Mouse (Mus musculus) kidney, adult 2 months (tissue): ENCODE results near the gene Qprt.

ENCODE experiments used
- CTCF ChIP-seq: fragments of 200-500 bp; conservative IDR thresholded peaks from 2 replicates; pipeline ENCODE4 v1.5.1; 2011; ENCODE audit warnings: low read depth, mild to moderate bottlenecking, control low read depth, low read length, moderate library complexity, mixed read lengths; ENCODE audit not compliant: insufficient read depth, insufficient read length
- POLR2A ChIP-seq: fragments of 200-500 bp; IDR thresholded peaks from one replicate; pipeline ENCODE4 v1.6.1; 2011; ENCODE audit warnings: low read depth, low read length, control low read depth

DNA sequence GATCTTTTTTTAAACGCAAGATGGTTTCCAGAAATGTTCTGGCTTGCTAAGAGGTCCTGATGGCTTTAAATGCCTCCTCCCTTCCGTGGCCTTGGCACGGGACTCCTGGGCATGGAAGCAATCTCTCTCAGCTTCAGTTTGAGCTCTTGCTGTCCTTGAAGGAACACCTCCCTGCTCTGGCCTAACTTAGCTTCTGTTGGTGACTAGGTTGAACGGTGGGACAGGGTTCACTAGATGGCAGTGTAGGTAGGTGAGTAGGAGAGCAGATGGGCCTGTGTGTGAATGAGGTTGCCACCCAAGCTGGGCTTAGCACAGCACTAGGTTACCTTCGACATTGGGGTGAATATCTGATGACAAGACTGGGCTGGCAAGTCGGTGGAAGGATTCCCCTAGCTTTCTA is 18.1 kb downstream of the Qprt start:
- TF ChIP-seq CTCF (peak; percentile 37; the same call in 1 of the 2 replicates), POLR2A (no peak)
